Mouse (Mus musculus): ENCODE data around the gene Tmem192. TPM values are rescaled to one million over a fixed set of nuclear protein-coding genes. Genes with fewer than 3 reads are reported as not detected.

Tmem192 gene
- polyA plus RNA-seq, 1 experiment from 2014 or later, result 26.9 TPM

DNA sequence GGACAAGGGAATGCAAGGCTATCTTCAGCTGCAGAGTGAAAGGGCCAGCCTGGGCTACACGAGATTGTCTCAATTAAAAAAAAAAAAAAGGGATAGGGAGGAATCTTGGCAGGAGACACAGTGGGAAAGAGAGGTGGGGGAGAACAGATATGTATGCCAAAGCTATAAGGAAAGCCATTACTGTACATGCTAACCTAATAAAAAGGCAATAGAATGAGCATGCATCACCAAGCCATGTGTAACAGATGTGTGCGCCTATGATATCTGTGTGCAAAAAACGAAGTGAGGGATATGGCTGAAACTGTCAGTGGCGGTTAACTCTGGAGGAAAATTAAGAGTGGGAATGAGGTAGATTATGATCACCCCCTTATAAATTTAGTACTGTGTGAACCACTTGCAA lies 21.2 kb upstream of the Tmem192 start:
- no peak overlapping the region for H3K27ac ChIP-seq (ENCODE audit: low read length)
- ATAC-seq (ENCODE audit: low read depth), result no peak
- WGBS, result 71% methylated on average over 4 of the region's 4 CpGs
- no peak overlapping the region for H3K4me3 ChIP-seq (ENCODE audit: low read length)
- 0 out of 2 replicates have a peak, but pooled peaks cover 2% of the 10 kb centered on the region for H3K9me3 ChIP-seq (ENCODE audit: control insufficient read depth, low read length)
- H3K9ac ChIP-seq (ENCODE audit: low read length), result no peak overlapping the region
- H3K4me2 ChIP-seq (ENCODE audit: low read depth, low read length), result no peak overlapping the region
- no peaks in the 10 kb centered on the region for H3K27me3 ChIP-seq (ENCODE audit: control insufficient read depth, insufficient read depth, low read depth, low read length)
- no peaks in the 10 kb centered on the region for H3K36me3 ChIP-seq (ENCODE audit: control insufficient read depth, insufficient read depth, low read length)
- H3K4me1 ChIP-seq (replicated peaks; ENCODE audit: control insufficient read depth, insufficient read depth, low read length), result no peaks in the 10 kb centered on the region

DNA sequence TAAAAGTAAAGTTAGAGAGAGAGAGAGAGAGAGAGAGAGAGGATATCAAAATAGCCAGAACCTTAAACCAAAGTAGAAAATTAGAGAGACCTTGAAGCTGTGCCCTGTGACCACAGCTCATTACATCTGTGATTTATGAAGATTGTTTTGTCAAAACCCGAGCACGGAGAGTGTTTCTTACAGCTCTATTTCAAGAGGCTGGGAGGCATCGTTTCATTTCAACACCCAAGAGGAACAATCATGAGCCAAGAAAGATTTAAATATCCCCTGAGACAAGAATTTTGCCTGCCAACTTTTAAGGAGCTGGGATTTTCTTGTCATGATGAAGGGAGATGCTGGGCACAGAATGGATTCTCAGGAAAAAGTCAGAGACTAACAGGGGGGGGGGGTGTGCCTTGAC lies 20.6 kb upstream of the Tmem192 start:
- H3K36me3 ChIP-seq (ENCODE audit: control insufficient read depth, insufficient read depth, low read length), result no peaks in the 10 kb centered on the region
- H3K27ac ChIP-seq (ENCODE audit: low read length), result no peak overlapping the region
- H3K9ac ChIP-seq (ENCODE audit: low read length), result no peak overlapping the region
- H3K27me3 ChIP-seq (ENCODE audit: control insufficient read depth, insufficient read depth, low read depth, low read length), result no peaks in the 10 kb centered on the region
- no peak overlapping the region for H3K4me3 ChIP-seq (ENCODE audit: low read length)
- H3K4me1 ChIP-seq (replicated peaks; ENCODE audit: control insufficient read depth, insufficient read depth, low read length), result no peaks in the 10 kb centered on the region
- H3K9me3 ChIP-seq (ENCODE audit: control insufficient read depth, low read length), result 0 out of 2 replicates have a peak, but pooled peaks cover 2% of the 10 kb centered on the region
- ATAC-seq (ENCODE audit: low read depth), result no peak
- 49% methylated on average over 3 of the region's 3 CpGs for WGBS
- H3K4me2 ChIP-seq (ENCODE audit: low read depth, low read length), result no peak overlapping the region

DNA sequence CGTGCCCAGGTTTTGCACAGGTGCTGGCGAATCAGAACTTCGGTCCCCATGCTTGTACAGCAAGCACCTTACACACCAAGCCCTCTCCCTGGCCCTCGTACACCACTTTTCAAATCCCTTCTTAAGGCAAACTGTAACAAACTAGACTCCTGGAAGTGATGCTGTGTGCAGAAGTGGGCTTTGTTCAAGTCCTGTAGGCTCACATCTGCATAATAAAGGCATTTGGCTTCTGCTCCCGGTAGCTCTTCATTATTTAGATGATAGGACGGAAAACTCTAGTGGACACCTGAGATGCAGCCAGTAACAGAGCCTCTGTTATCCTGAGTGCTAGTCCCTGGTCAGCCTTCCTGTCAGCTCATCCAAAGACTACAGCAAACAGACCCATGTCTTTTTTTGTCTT lies 18.0 kb upstream of the Tmem192 start:
- H3K27ac ChIP-seq (ENCODE audit: low read length), result no peak overlapping the region
- no peak overlapping the region for H3K4me3 ChIP-seq (ENCODE audit: low read length)
- 88% methylated on average over 6 of the region's 6 CpGs for WGBS
- no peak overlapping the region for H3K9ac ChIP-seq (ENCODE audit: low read length)
- no peaks in the 10 kb centered on the region for H3K36me3 ChIP-seq (ENCODE audit: control insufficient read depth, insufficient read depth, low read length)
- 0 out of 2 replicates have a peak, but pooled peaks cover 2% of the 10 kb centered on the region for H3K9me3 ChIP-seq (ENCODE audit: control insufficient read depth, low read length)
- no peaks in the 10 kb centered on the region for H3K27me3 ChIP-seq (ENCODE audit: control insufficient read depth, insufficient read depth, low read depth, low read length)
- H3K4me2 ChIP-seq (ENCODE audit: low read depth, low read length), result no peak overlapping the region
- H3K4me1 ChIP-seq (replicated peaks; ENCODE audit: control insufficient read depth, insufficient read depth, low read length), result no peaks in the 10 kb centered on the region
- ATAC-seq (ENCODE audit: low read depth), result no peak

GRCm38 (mm10) chr8:64934997-64935396 lies 12.0 kb upstream of the Tmem192 start:
- Histone ChIP-seq H3K27me3 (ENCODE audit: control insufficient read depth, insufficient read depth, low read depth, low read length) (no peaks in the 10 kb centered on the region), H3K36me3 (ENCODE audit: control insufficient read depth, insufficient read depth, low read length) (no peaks in the 10 kb centered on the region), H3K9ac (ENCODE audit: low read length) (no peak overlapping the region), H3K4me3 (ENCODE audit: low read length) (no peak overlapping the region), H3K27ac (ENCODE audit: low read length) (no peak overlapping the region), H3K9me3 (ENCODE audit: control insufficient read depth, low read length) (no peaks in the 10 kb centered on the region), H3K4me2 (ENCODE audit: low read depth, low read length) (no peak overlapping the region), H3K4me1 (replicated peaks; ENCODE audit: control insufficient read depth, insufficient read depth, low read length) (peaks cover 4% of the 10 kb centered on the region; the same call in 1 of the 2 replicates)
- 63% methylated on average over 3 of the region's 3 CpGs for WGBS
- ATAC-seq (ENCODE audit: low read depth), result no peak

- H3K9me3 ChIP-seq (ENCODE audit: control insufficient read depth, low read length), result no peaks in the 10 kb centered on the region
- no peak overlapping the region for H3K9ac ChIP-seq (ENCODE audit: low read length)
- no peak for ATAC-seq (ENCODE audit: low read depth)
- H3K36me3 ChIP-seq (ENCODE audit: control insufficient read depth, insufficient read depth, low read length), result no peaks in the 10 kb centered on the region
- 77% methylated on average over 8 of the region's 8 CpGs for WGBS
- H3K4me2 ChIP-seq (ENCODE audit: low read depth, low read length), result no peak overlapping the region
- H3K27ac ChIP-seq (ENCODE audit: low read length), result no peak overlapping the region
- H3K4me3 ChIP-seq (ENCODE audit: low read length), result no peak overlapping the region
- H3K4me1 ChIP-seq (replicated peaks; ENCODE audit: control insufficient read depth, insufficient read depth, low read length), result peaks cover 4% of the 10 kb centered on the region; the same call in 1 of the 2 replicates
- H3K27me3 ChIP-seq (ENCODE audit: control insufficient read depth, insufficient read depth, low read depth, low read length), result 0 out of 2 replicates have a peak, but pooled peaks cover 2% of the 10 kb centered on the region
Observed at GRCm38 (mm10) chr8:64941019-64941418, 6.0 kb upstream of the Tmem192 start.

- H3K4me2 ChIP-seq (ENCODE audit: low read depth, low read length), result no peak overlapping the region
- no peaks in the 10 kb centered on the region for H3K9me3 ChIP-seq (ENCODE audit: control insufficient read depth, low read length)
- H3K27me3 ChIP-seq (ENCODE audit: control insufficient read depth, insufficient read depth, low read depth, low read length), result 0 out of 2 replicates have a peak, but pooled peaks cover 2% of the 10 kb centered on the region
- H3K4me3 ChIP-seq (ENCODE audit: low read length), result no peak overlapping the region
- no peak overlapping the region for H3K9ac ChIP-seq (ENCODE audit: low read length)
- ATAC-seq (ENCODE audit: low read depth), result 0 out of 2 replicates have a peak, but pooled peaks have one; percentile 8
- WGBS, result 12% methylated on average over 9 of the region's 9 CpGs
- H3K27ac ChIP-seq (ENCODE audit: low read length), result no peak overlapping the region
- H3K4me1 ChIP-seq (replicated peaks; ENCODE audit: control insufficient read depth, insufficient read depth, low read length), result peaks cover 4% of the 10 kb centered on the region; the same call in 1 of the 2 replicates
- H3K36me3 ChIP-seq (ENCODE audit: control insufficient read depth, insufficient read depth, low read length), result no peaks in the 10 kb centered on the region
Observed at GRCm38 (mm10) chr8:64941495-64941894, 5.5 kb upstream of the Tmem192 start.

DNA sequence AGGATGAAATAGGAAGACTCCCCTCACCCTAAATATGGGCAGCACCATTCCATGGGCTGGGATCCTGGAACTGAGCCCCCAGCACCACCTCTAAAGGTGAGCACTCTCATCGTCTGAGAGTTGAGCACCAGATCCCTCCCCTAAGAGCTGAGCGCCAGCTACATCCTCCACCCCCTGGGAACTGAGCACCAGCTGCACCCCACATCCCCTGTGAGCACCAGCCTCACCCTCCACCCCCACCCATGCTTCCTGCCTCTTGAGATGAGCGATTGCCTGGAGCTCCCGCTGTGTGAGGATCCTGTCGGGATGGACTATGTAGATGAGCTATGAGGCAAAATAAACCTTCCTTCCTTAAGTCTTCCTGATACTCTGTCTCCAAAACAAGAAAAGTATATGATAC lies 4.0 kb upstream of the Tmem192 start:
- Histone ChIP-seq H3K4me1 (replicated peaks; ENCODE audit: control insufficient read depth, insufficient read depth, low read length) (peaks cover 3% of the 10 kb centered on the region; the same call in 1 of the 2 replicates), H3K4me3 (ENCODE audit: low read length) (no peak overlapping the region), H3K27me3 (ENCODE audit: control insufficient read depth, insufficient read depth, low read depth, low read length) (0 out of 2 replicates have a peak, but pooled peaks cover 2% of the 10 kb centered on the region), H3K36me3 (ENCODE audit: control insufficient read depth, insufficient read depth, low read length) (no peaks in the 10 kb centered on the region), H3K27ac (ENCODE audit: low read length) (no peak overlapping the region), H3K9ac (ENCODE audit: low read length) (no peak overlapping the region), H3K9me3 (ENCODE audit: control insufficient read depth, low read length) (no peaks in the 10 kb centered on the region), H3K4me2 (ENCODE audit: low read depth, low read length) (no peak overlapping the region)
- no peak for ATAC-seq (ENCODE audit: low read depth)
- 12% methylated on average over 5 of the region's 5 CpGs for WGBS

DNA sequence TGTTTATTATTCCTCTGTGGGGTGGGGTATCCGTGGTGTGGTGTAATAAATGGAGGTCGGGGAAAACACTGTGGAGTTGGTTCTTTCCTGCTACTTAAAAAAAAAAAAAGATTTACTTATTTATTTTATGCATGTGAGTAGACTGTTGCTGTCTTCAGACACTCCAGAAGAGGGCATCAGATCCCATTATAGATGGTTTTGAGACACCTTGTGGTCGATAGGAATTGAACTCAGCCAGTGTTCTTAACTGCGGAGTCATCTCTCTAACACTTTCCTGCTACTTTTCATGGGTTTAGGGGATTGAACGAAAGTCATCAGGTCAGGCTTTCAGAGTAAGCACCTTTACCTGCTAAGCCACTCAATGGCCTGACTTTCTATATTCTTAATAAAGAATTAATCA lies 2.2 kb upstream of the Tmem192 start:
- no peak for ATAC-seq (ENCODE audit: low read depth)
- WGBS, result 24% methylated on average over 5 of the region's 5 CpGs

GRCm38 (mm10) chr8:64945606-64946005 lies 1.4 kb upstream of the Tmem192 start:
- no peak overlapping the region for H3K4me2 ChIP-seq (ENCODE audit: low read depth, low read length)
- H3K27me3 ChIP-seq (ENCODE audit: control insufficient read depth, insufficient read depth, low read depth, low read length), result 0 out of 2 replicates have a peak, but pooled peaks cover 2% of the 10 kb centered on the region
- H3K9ac ChIP-seq (ENCODE audit: low read length), result no peak overlapping the region
- no peak for ATAC-seq (ENCODE audit: low read depth)
- no peaks in the 10 kb centered on the region for H3K36me3 ChIP-seq (ENCODE audit: control insufficient read depth, insufficient read depth, low read length)
- H3K4me1 ChIP-seq (replicated peaks; ENCODE audit: control insufficient read depth, insufficient read depth, low read length), result peaks cover 3% of the 10 kb centered on the region; the same call in 1 of the 2 replicates
- no peaks in the 10 kb centered on the region for H3K9me3 ChIP-seq (ENCODE audit: control insufficient read depth, low read length)
- no peak overlapping the region for H3K27ac ChIP-seq (ENCODE audit: low read length)
- H3K4me3 ChIP-seq (ENCODE audit: low read length), result no peak overlapping the region
- 70% methylated on average over 7 of the region's 7 CpGs for WGBS

More for the DNA sequence above, 2.2 kb upstream of the Tmem192 start:
- no peak overlapping the region for H3K27ac ChIP-seq (ENCODE audit: low read length)
- no peak overlapping the region for H3K9ac ChIP-seq (ENCODE audit: low read length)
- H3K27me3 ChIP-seq (ENCODE audit: control insufficient read depth, insufficient read depth, low read depth, low read length), result 0 out of 2 replicates have a peak, but pooled peaks cover 2% of the 10 kb centered on the region
- no peak overlapping the region for H3K4me2 ChIP-seq (ENCODE audit: low read depth, low read length)
- no peaks in the 10 kb centered on the region for H3K9me3 ChIP-seq (ENCODE audit: control insufficient read depth, low read length)
- no peak overlapping the region for H3K4me3 ChIP-seq (ENCODE audit: low read length)
- H3K4me1 ChIP-seq (replicated peaks; ENCODE audit: control insufficient read depth, insufficient read depth, low read length), result peaks cover 3% of the 10 kb centered on the region; the same call in 1 of the 2 replicates
- H3K36me3 ChIP-seq (ENCODE audit: control insufficient read depth, insufficient read depth, low read length), result no peaks in the 10 kb centered on the region

Data from lung, embryonic 16.5 days (tissue).